Mouse (Mus musculus) gastrocnemius, adult 18-20 months (tissue): Measurements from ENCODE around the gene Rhof. TPM values are rescaled to one million over a fixed set of nuclear protein-coding genes. Genes with fewer than 3 reads are reported as not detected.
"Not testable (repeated sequence)": the region's sequence is repeated elsewhere in the genome, so short reads cannot be mapped to it uniquely, and the experiment has no call there.

ENCODE experiments used
- DNase-seq: peaks from one replicate; pipeline ENCODE4 v3.0.0; 2021; ENCODE audit warnings: low spot score
- total RNA-seq, 2 experiments: library from RNA; stranded (reverse); gene quantifications; 2 replicates each; pipeline ENCODE4 v1.2.3; 2021

Gene Rhof
- total RNA-seq, 2 experiments from 2014 or later, result 0.09 to 0.24 TPM

DNA sequence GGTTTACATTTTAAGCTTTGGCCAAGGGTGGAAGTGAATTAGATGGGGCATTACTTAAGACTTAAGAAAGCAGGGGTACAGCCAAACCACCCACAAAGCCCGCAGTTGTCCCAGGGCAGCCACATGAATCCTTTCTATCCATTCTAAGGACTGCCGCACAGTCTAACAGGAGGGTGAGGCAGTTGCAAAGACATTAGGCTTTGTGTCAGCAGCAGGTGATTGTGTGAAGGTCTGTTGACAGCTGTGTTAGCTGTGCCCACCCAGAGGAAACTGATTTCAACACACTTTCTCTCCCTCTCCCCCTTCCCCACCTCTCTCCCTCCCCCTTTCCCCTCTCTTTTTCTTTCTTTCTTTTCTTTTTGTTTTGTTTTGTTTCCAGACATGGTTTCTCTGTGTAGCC, 63.8 kb downstream of the Rhof start:
- no peak for DNase-seq

DNA sequence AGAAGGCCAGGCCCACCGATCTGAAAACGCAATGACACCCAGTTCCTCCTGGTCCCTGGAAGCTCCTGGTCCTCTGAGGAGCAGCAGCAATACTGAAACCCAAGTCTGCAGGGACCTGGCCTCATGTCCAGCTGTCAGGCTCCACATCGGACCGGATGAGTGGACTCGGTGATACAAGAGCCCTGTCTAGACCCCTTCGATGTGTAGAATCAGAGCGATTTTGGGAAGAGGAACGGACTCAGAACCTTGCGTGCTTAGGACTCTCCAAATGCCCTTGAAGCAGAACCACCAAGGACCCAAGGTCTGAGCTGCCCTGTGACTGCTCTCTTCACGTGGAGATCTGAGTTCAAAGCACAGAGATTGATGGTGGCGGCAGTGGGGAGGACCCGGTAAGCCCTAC, 64.4 kb downstream of the Rhof start, which contains the start of gene Tmem120b:
Gene Tmem120b, plus strand, starts transcription at position 301 of the 400 bp plus-strand sequence.
- DNase-seq, result no peak

- DNase-seq, result no peak
These were observed 65.0 kb downstream of the Rhof start for GRCm38 (mm10) chr5:123067395-123067995.

- DNase-seq, result peak; percentile 73
These were observed 68.3 kb downstream of the Rhof start for GRCm38 (mm10) chr5:123064207-123064606.

GRCm38 (mm10) chr5:123063141-123063540, 69.4 kb downstream of the Rhof start:
- DNase-seq, result no peak

GRCm38 (mm10) chr5:123061402-123061749, 71.1 kb downstream of the Rhof start:
- not testable (repeated sequence) for DNase-seq

DNA sequence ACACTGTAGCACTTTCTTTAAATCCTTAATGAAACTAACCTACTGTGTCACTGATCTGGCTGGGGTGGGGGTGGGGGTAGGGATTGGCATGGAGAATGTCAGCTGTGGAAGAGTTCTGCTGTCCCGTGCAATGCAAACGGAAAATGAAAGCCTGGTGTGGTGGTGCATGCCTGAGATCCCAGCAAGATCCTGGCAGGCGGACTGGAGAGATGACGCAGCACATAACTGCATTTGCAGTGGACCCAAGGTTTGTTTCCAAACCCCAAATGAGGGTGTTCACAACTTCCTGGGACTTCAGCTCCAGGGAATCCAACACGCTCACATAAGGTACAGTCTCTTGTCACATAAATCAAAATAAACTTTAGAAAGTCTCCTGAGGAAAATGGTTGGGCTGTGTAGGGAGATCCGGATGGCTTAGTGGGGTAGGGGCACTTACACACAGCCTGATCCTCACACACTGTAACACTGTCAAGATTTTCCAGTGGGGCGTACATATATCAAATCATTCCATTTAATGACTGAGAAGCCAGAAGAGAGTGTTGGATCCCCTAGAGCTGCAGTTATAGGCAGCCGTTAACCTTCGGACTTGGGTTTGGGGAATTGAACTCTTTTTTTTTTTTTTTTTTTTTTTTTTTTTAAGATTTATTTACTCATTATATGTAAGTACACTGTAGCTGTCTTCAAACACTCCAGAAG, 71.6 kb downstream of the Rhof start:
- peak; percentile 66 for DNase-seq

DNA sequence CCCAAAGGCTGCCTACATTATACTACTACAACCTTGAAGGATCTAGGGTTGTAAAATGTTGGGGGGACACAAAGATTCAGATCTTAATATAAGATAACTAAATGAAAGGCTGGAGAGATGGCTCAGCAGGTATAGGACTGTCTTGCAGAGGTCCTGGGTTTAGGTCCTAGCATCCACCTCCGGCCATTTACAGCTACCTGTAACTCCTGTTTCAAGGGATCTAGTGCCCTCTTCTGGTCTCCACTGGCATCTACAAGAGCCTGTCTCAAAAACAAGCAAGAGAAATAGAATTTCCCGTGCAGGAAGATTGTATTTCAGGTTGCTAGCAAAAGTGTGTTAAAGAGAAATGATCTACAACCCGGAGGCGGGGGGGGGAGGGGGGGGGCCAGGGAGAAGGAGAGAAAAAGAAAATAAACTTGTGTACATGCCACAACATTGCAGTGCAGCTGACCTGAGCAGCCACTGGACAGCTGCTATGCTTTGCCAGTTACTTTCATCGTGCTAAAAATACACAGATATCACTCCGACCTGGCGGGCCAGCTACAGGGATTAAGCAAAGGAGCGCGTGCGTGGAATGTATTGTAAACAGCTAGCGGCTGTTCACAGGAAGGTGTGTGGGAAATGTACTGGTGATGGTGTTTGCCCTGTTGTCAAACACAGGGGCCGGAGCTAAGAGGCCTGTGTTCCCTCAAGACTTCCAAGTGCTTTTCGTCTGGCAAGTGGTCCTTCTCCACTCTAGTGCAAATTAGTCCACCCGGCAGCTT, 72.6 kb downstream of the Rhof start:
- peak; percentile 69 for DNase-seq

- no peak for DNase-seq
These were observed 74.0 kb downstream of the Rhof start for GRCm38 (mm10) chr5:123058251-123059102.

GRCm38 (mm10) chr5:123057366-123058250, 74.9 kb downstream of the Rhof start:
- DNase-seq, result peak; percentile 99

Other genes with a start within 250 kb of the Rhof start
- gene Kdm2b, start 142.9 kb downstream of the Rhof start, total RNA-seq, result 10 to 100 TPM; 13.1 to 17.1 TPM
- 10 to 100 TPM; 31.9 to 33.4 TPM for gene Orai1, start 117.6 kb downstream of the Rhof start, total RNA-seq
- gene Morn3, start 85.7 kb downstream of the Rhof start, total RNA-seq, result not detected
- gene Tmem120b, start 64.3 kb downstream of the Rhof start, total RNA-seq, result 10 to 100 TPM; 16.8 to 19.6 TPM
- 1 to 10 TPM; 9.0 to 9.8 TPM for gene Setd1b, start 9.5 kb upstream of the Rhof start, total RNA-seq
- 10 to 100 TPM; 12.0 to 15.0 TPM for gene Psmd9, start 36.7 kb upstream of the Rhof start, total RNA-seq
- gene Hpd, start 50.0 kb upstream of the Rhof start, total RNA-seq, result under 1 TPM; 0.21 to 0.69 TPM
- gene Wdr66, start 119.4 kb upstream of the Rhof start, total RNA-seq, result 1 to 10 TPM in 1 of 2 experiments, under 1 TPM in 1; 0.76 to 1.2 TPM
- 10 to 100 TPM in 1 of 2 experiments, 1 to 10 TPM in 1; 9.4 to 10.5 TPM for gene Bcl7a, start 211.1 kb upstream of the Rhof start, total RNA-seq